Mouse (Mus musculus) embryonic fibroblast, embryonic 13.5 days (primary cell): ENCODE results near the gene Hddc3. TPM values are rescaled to one million over a fixed set of nuclear protein-coding genes. Genes with fewer than 3 reads are reported as not detected.

ENCODE experiments used
- H3K27ac ChIP-seq: 2 replicates; pipeline ENCODE4 v1.5.1; 2012; ENCODE audit warnings: low read length, control low read depth, inconsistent platforms; ENCODE audit not compliant: insufficient read depth
- H3K4me1 ChIP-seq: 2 replicates; pipeline ENCODE4 v1.6.1; 2011; ENCODE audit warnings: low read length; ENCODE audit not compliant: control insufficient read depth, insufficient read depth
- H3K4me3 ChIP-seq: 2 replicates; pipeline ENCODE4 v1.5.1; 2011; ENCODE audit warnings: mild to moderate bottlenecking, control low read depth, low read length; ENCODE audit not compliant: insufficient read depth
- CTCF ChIP-seq: IDR thresholded peaks from 2 replicates; pipeline ENCODE4 v1.5.1; 2011; ENCODE audit warnings: mild to moderate bottlenecking, control low read depth, low read length, moderate library complexity, borderline replicate concordance; ENCODE audit not compliant: insufficient read depth
- POLR2A ChIP-seq: IDR thresholded peaks from 2 replicates; pipeline ENCODE4 v1.6.1; 2011; ENCODE audit warnings: low read depth, mild to moderate bottlenecking, control low read depth, low read length, moderate library complexity
- polyA plus RNA-seq: library from polyadenylated mRNA; stranded (reverse); fragments of >200 nt; gene quantifications from 2 replicates; pipeline ENCODE4 v1.2.4, GENCODE M21; 2011; ENCODE audit warnings: low read depth; ENCODE audit not compliant: missing spikeins, insufficient read length

Gene Hddc3
- polyA plus RNA-seq = 12.2 and 15.4 TPM in 2 replicates

- H3K27ac ChIP-seq = no peak within 1 kb of the TSS
- TF ChIP-seq CTCF (0 out of 2 replicates have a peak, but pooled peaks have one; percentile 22), POLR2A (peak; percentile 92)
- peaks cover 14% of the 10 kb centered on the region for H3K4me1 ChIP-seq
- peak within 1 kb of the TSS; percentile 49 for H3K4me3 ChIP-seq
These were observed at the start of gene Hddc3 for GRCm38 (mm10) chr7:80342858-80343257. TSS of gene Hddc3 (plus strand) at chr7:80343104.

- peak within 1 kb of the TSS; percentile 78 for H3K4me3 ChIP-seq
- peaks cover 9% of the 10 kb centered on the region for H3K4me1 ChIP-seq
- H3K27ac ChIP-seq = peak within 1 kb of the TSS; percentile 71
- TF ChIP-seq CTCF (no peak), POLR2A (peak; percentile 87)
These were observed 48.7 kb upstream of the Hddc3 start, which contains the start of gene Prc1 for GRCm38 (mm10) chr7:80294062-80294763. TSS of gene Prc1 (plus strand) at chr7:80294450.

- peak overlapping the region; percentile 78 for H3K4me3 ChIP-seq
- H3K27ac ChIP-seq = peak overlapping the region; percentile 29
- H3K4me1 ChIP-seq = peaks cover 9% of the 10 kb centered on the region
- TF ChIP-seq CTCF (no peak), POLR2A (no peak)
These were observed 47.9 kb upstream of the Hddc3 start for GRCm38 (mm10) chr7:80294764-80295648.

- TF ChIP-seq CTCF (no peak), POLR2A (no peak)
- Histone ChIP-seq H3K4me1 (peaks cover 9% of the 10 kb centered on the region), H3K27ac (peak overlapping the region; percentile 76; the same call in 1 of the 2 replicates), H3K4me3 (peak overlapping the region; percentile 31)
These were observed 46.4 kb upstream of the Hddc3 start for GRCm38 (mm10) chr7:80296462-80296861.

- H3K27ac ChIP-seq = peak overlapping the region; percentile 76
- peaks cover 9% of the 10 kb centered on the region for H3K4me1 ChIP-seq
- TF ChIP-seq CTCF = no peak
- TF ChIP-seq POLR2A = no peak
- peak overlapping the region; percentile 31; the same call in 1 of the 2 replicates for H3K4me3 ChIP-seq
These were observed 45.9 kb upstream of the Hddc3 start for GRCm38 (mm10) chr7:80297041-80297440.

- no peak overlapping the region for H3K27ac ChIP-seq
- no peak for TF ChIP-seq CTCF
- no peak for TF ChIP-seq POLR2A
- peaks cover 9% of the 10 kb centered on the region for H3K4me1 ChIP-seq
- no peak overlapping the region for H3K4me3 ChIP-seq
These were observed 44.1 kb upstream of the Hddc3 start for GRCm38 (mm10) chr7:80298754-80299153.

GRCm38 (mm10) chr7:80299568-80299967, 43.3 kb upstream of the Hddc3 start:
- TF ChIP-seq POLR2A (no peak), CTCF (no peak)
- Histone ChIP-seq H3K4me3 (no peak overlapping the region), H3K27ac (no peak overlapping the region), H3K4me1 (peaks cover 9% of the 10 kb centered on the region)

GRCm38 (mm10) chr7:80301522-80301921, 41.4 kb upstream of the Hddc3 start:
- peaks cover 7% of the 10 kb centered on the region for H3K4me1 ChIP-seq
- TF ChIP-seq CTCF = no peak
- no peak for TF ChIP-seq POLR2A
- no peak overlapping the region for H3K4me3 ChIP-seq
- H3K27ac ChIP-seq = no peak overlapping the region

GRCm38 (mm10) chr7:80307766-80308165, 35.1 kb upstream of the Hddc3 start:
- Histone ChIP-seq H3K27ac (no peak overlapping the region), H3K4me1 (no peaks in the 10 kb centered on the region), H3K4me3 (no peak overlapping the region)
- TF ChIP-seq POLR2A (no peak), CTCF (no peak)
